Mouse (Mus musculus): Measurements from ENCODE around the gene Brox. TPM values are rescaled to one million over a fixed set of nuclear protein-coding genes. Genes with fewer than 3 reads are reported as not detected.

Gene Brox
- total RNA-seq (2023): 10 to 100 TPM; 51.8 to 58.5 TPM

GRCm38 (mm10) chr1:183296877-183297383 is at the start of gene Brox:
TSS of gene Brox (minus strand) at chr1:183297269.

DNA sequence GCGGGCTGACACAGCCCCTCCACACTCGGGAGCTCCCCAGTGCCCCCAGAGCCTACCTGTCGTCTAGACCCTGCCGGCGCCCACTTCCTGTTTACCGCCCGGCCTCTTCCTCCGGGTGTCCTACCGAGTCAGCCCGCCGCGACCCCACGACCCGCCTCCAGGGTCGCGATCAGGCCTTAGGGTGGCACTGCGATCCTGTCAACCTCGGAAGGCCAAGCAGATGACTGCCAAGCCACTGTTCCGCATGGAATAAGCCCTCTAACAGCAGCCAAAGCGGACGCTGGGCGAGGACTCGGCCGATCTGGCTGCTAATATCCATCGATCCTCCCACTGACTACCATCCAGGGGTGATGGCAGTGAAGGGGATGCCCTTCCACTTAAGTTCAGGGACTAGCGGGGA is 604 bp downstream of the Brox start, which contains the start of gene Aida:
TSS of gene Aida (plus strand) at position 126 of the 400 bp plus-strand sequence.

Other genes starting within 250 kb of the Brox start
- 10 to 100 TPM in 1 of 2 experiments, 1 to 10 TPM in 1; 9.5 to 10.6 TPM for gene Disp1, start 75.7 kb downstream of the Brox start, total RNA-seq (2023)
- 10 to 100 TPM; 58.1 to 67.1 TPM for gene Aida, start 679 bp downstream of the Brox start, total RNA-seq (2023)
- 100 to 1,000 TPM; 152 to 184 TPM for gene Mia3, start 72.3 kb upstream of the Brox start, total RNA-seq (2023)
- 1 to 10 TPM; 7.6 to 9.6 TPM for gene Taf1a, start 91.7 kb upstream of the Brox start, total RNA-seq (2023)
- not detected for gene Hhipl2, start 120.9 kb upstream of the Brox start, total RNA-seq (2023)

Data from monocyte, adult 59 days (primary cell).